Mouse (Mus musculus): Measurements from ENCODE around the gene Ppp1r14a.

DNA sequence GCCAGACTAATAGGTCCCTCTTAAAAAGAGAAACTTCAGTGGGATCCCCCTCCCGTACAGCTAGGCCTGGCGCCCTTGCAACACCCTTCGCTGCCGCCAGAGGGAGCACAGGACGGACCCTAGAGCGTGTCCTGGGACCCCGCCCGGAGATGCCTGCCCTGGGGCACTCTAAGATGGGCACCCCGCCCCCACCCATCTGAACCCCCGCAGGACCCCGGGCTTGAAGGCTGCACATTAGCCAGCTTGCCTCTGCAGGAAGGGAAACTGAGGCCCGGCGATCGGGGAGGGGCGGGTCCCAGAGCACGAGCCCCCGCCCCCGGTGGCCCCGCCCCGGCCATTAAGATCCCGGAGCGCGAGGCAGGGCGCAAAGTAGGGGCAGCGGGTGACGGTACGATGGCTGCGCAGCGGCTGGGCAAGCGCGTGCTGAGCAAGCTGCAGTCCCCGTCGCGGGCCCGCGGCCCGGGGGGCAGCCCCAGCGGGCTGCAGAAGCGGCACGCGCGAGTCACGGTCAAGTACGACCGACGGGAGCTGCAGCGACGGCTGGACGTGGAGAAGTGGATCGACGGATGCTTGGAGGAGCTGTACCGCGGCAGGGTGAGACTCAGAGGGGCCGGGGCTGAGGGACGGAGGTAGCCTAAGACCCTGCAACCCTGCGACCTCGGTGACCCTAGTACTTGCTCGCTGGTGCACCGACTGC, at the start of gene Ppp1r14a:
- TF ChIP-seq POLR2A (IDR thresholded peaks at IDR 0.05; ENCODE audit: control insufficient read depth, low read depth, low read length) (peak; percentile 61), CTCF (IDR thresholded peaks at IDR 0.05; ENCODE audit: control insufficient read depth, insufficient read depth, insufficient replicate concordance, low read depth, low read length) (peak; percentile 82)

Measured in testis, adult 2 months (tissue).